Mouse (Mus musculus) liver, embryonic 14.5 days (tissue): ENCODE data around the gene Cbx4. TPM values are rescaled to one million over a fixed set of nuclear protein-coding genes. Genes with fewer than 3 reads are reported as not detected.

Experiments used
- ATAC-seq: fragments of 200-750 bp; cut with Nextera tagmentation; 2 replicates; pipeline ENCODE4 v1.8.0; 2017; ENCODE audit warnings: moderate number of reproducible peaks, mild to moderate bottlenecking, moderate library complexity; ENCODE audit not compliant: insufficient read depth
- DNase-seq, 3 experiments: peaks; one replicate each; pipeline ENCODE4 v3.0.0-alpha.2; 2012 to 2013; ENCODE audit warnings: low read depth in 3 of 3, low spot score in 3 of 3
- H3K27ac ChIP-seq: fragments of 300-500 bp; sonication (generic); 2 replicates; pipeline ENCODE4 v1.5.1; 2014; ENCODE audit warnings: moderate library complexity, mild to moderate bottlenecking, control low read depth, inconsistent platforms
- H3K27me3 ChIP-seq: fragments of 300-500 bp; sonication (generic); 2 replicates; pipeline ENCODE4 v1.6.1; 2014; ENCODE audit warnings: mild to moderate bottlenecking, low read length, moderate library complexity; ENCODE audit not compliant: control insufficient read depth, insufficient read depth
- H3K36me3 ChIP-seq: fragments of 300-500 bp; sonication (generic); replicated peaks from 2 replicates; pipeline ENCODE4 v1.6.1; 2014; ENCODE audit warnings: low read depth; ENCODE audit not compliant: control insufficient read depth, insufficient read depth
- H3K4me1 ChIP-seq, 2 experiments: fragments of 200-500 bp in 1 of 2; fragments of 300-500 bp in 1 of 2; sonication (generic) in 1 of 2; replicated peaks; 2 replicates each; pipeline ENCODE4 v1.6.1; 2012 to 2014; ENCODE audit warnings: antibody characterized with exemption in 1 of 2, inconsistent platforms in 1 of 2, low read length in 1 of 2; ENCODE audit not compliant: control insufficient read depth in 2 of 2, insufficient read depth in 2 of 2
- H3K4me2 ChIP-seq: fragments of 300-500 bp; sonication (generic); 2 replicates; pipeline ENCODE4 v1.6.1; 2014; ENCODE audit warnings: low read depth, mild to moderate bottlenecking, control low read depth, moderate library complexity
- H3K4me3 ChIP-seq, 2 experiments: fragments of 200-500 bp in 1 of 2; fragments of 300-500 bp in 1 of 2; sonication (generic) in 1 of 2; 2 replicates each; pipeline ENCODE4 v1.5.1; 2012 to 2014; ENCODE audit warnings: low read depth in 2 of 2, low read length in 2 of 2, mild to moderate bottlenecking in 2 of 2, control low read depth in 1 of 2, inconsistent platforms in 1 of 2, moderate library complexity in 1 of 2; ENCODE audit not compliant: insufficient read depth in 1 of 2
- H3K9ac ChIP-seq: fragments of 300-500 bp; sonication (generic); replicated peaks from 2 replicates; pipeline ENCODE4 v1.6.1; 2014; ENCODE audit warnings: mild to moderate bottlenecking, control low read depth, moderate library complexity
- H3K9me3 ChIP-seq: fragments of 300-500 bp; sonication (generic); 2 replicates; pipeline ENCODE4 v1.6.1; 2016; ENCODE audit warnings: low read length, mixed read lengths; ENCODE audit not compliant: control insufficient read depth
- CTCF ChIP-seq: IDR thresholded peaks from 2 replicates; pipeline ENCODE4 v1.5.1; 2016; ENCODE audit warnings: antibody characterized with exemption, low read depth, control low read depth
- EP300 ChIP-seq: IDR thresholded peaks from 2 replicates; pipeline ENCODE4 v1.6.1; 2016; ENCODE audit warnings: antibody characterized with exemption, low read depth
- WGBS: fragments of 180-500 bp; shearing (Covaris S2); extraction: QIAGEN DNeasy Blood & Tissue Kit; methylation state at CpG from one replicate; pipeline ENCODE4 v1.1.7; 2014; ENCODE audit not compliant: insufficient replicate concordance; 5-methylcytosine and 5-hydroxymethylcytosine counted together
- polyA plus RNA-seq, 2 experiments: library from polyadenylated mRNA; depleted of rRNA in 1 of 2; stranded (reverse) in 1 of 2; unstranded in 1 of 2; fragments of >200 nt; fragmentation: Nextera tagmentation in 1 of 2; extraction: Ambion mirVana in 1 of 2; gene quantifications; 2 replicates each; pipeline versions ENCODE4 v1.2.1 to v1.2.3; 2012 to 2014

Cbx4 gene
- polyA plus RNA-seq, 2 experiments, result 1.6 to 3.3 TPM

DNA sequence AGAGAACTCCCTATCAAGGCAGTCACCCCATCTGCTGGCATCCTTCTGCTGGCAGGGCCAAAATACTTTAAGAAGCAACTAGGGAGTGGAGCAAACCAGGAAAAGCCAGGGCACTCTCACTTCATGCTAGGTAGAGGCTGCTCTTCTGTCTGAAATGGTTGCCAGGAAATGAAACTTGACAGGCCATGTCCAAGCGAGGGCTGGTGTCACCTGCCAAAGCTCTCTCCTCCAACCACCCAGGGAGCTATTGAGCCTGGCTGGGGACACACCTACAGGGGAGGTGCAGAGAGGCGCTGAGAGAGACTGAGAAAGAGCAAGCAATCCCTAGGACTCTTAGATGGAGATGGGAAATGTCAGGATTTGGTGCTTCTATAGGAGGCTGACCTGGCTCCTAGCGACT, 26.8 kb downstream of the Cbx4 start:
- Histone ChIP-seq H3K9me3 (no peaks in the 10 kb centered on the region), H3K27me3 (peaks cover 64% of the 10 kb centered on the region), H3K36me3 (no peaks in the 10 kb centered on the region), H3K9ac (no peak overlapping the region), H3K27ac (no peak overlapping the region), H3K4me1 (no peaks in the 10 kb centered on the region; a peak in 1 of 4 replicates), H3K4me2 (no peak overlapping the region), H3K4me3 (no peak overlapping the region)
- ATAC-seq (no peak), DNase-seq (no peak)
- TF ChIP-seq CTCF (no peak), EP300 (no peak)
- WGBS, result 0% methylated on average over 3 of the region's 3 CpGs

DNA sequence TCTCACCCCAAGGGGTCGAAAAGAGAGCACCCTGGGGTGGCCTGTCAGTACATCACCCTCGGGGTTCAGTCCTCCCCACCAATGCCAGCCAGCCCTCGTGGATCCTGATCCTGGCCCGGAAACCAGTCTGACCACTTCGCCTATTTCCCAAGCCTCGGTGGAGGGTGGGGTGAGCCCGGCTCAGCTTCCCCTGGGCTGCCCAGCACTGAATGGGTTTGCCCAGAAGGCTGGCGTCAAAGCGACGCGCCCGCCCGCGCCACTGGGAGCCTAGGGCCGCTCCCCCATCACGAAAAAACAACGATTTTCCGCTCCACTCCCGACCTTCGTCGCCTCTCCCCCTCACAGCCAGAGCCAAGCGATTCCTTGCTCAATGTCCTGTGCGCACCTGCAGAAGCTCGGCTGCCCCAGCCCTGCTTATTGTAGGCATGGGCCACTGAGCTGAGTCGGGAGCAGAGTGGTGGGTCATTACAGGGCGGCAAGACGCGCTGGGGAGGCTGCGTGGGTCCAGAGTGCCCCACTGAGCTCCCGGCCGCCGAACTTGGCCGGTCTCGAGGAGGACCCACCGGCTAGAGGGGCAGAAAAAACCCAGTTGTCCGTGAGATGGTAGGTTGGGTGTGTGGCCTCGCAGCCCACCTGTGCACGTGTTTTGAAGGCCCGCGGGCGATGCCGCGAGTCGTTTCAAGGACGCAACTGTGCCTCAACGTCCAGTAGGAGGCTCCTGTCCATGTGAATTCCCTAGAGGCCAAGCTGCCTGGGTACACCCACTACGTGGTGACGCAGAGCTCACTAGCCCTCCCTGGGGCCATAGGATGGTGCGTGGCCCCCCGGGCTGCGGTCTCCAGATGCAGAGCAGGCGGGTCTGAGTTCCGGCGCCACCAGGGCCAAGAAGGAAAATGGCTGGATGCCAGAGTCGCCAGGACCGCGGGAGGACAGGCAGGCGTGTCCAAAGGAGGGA, 27.7 kb downstream of the Cbx4 start:
- H3K9ac ChIP-seq, result no peak overlapping the region
- H3K4me3 ChIP-seq, result no peak overlapping the region
- no peak for ATAC-seq

DNA sequence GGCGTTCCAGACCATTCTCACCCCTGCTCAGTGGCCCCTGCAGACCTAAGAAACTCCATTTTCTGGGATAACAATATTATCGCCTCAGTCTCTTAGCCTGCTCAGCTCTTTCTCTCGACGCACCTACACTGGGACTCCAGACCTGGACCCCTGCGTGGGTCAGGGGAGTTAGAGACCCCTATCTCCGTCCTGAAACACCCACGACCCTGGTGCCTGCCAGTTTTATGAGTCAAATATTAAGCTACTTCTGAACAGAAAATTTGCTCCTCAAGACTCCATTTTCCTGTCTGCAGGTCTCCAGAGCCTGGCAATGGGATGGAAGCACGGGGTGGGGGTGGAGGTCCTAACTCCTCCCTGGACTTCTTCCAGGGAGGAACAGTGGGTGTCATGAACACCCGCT, 28.7 kb downstream of the Cbx4 start:
- 2% methylated on average over 9 of the region's 9 CpGs for WGBS
- no peak for TF ChIP-seq CTCF
- no peak for TF ChIP-seq EP300
- H3K9ac ChIP-seq, result no peak overlapping the region
- H3K36me3 ChIP-seq, result no peaks in the 10 kb centered on the region
- ATAC-seq, result no peak
- H3K9me3 ChIP-seq, result no peaks in the 10 kb centered on the region
- H3K4me3 ChIP-seq, result peak overlapping the region in 1 of 2 experiments; percentile 55; a peak in 1 of 4 replicates
- peaks cover 83% of the 10 kb centered on the region for H3K27me3 ChIP-seq
- DNase-seq, result no peak
- peak overlapping the region; percentile 70 for H3K4me2 ChIP-seq
- no peak overlapping the region for H3K27ac ChIP-seq
- no peaks in the 10 kb centered on the region; a peak in 1 of 4 replicates for H3K4me1 ChIP-seq

More for the DNA sequence above, 27.7 kb downstream of the Cbx4 start:
- Histone ChIP-seq H3K4me2 (no peak overlapping the region), H3K27me3 (peaks cover 73% of the 10 kb centered on the region), H3K36me3 (no peaks in the 10 kb centered on the region), H3K4me1 (no peaks in the 10 kb centered on the region; a peak in 1 of 4 replicates), H3K9me3 (no peaks in the 10 kb centered on the region), H3K27ac (no peak overlapping the region)
- DNase-seq, result no peak
- TF ChIP-seq CTCF, result peak; percentile 38
- no peak for TF ChIP-seq EP300
- 2% methylated on average over 58 of the region's 58 CpGs for WGBS

DNA sequence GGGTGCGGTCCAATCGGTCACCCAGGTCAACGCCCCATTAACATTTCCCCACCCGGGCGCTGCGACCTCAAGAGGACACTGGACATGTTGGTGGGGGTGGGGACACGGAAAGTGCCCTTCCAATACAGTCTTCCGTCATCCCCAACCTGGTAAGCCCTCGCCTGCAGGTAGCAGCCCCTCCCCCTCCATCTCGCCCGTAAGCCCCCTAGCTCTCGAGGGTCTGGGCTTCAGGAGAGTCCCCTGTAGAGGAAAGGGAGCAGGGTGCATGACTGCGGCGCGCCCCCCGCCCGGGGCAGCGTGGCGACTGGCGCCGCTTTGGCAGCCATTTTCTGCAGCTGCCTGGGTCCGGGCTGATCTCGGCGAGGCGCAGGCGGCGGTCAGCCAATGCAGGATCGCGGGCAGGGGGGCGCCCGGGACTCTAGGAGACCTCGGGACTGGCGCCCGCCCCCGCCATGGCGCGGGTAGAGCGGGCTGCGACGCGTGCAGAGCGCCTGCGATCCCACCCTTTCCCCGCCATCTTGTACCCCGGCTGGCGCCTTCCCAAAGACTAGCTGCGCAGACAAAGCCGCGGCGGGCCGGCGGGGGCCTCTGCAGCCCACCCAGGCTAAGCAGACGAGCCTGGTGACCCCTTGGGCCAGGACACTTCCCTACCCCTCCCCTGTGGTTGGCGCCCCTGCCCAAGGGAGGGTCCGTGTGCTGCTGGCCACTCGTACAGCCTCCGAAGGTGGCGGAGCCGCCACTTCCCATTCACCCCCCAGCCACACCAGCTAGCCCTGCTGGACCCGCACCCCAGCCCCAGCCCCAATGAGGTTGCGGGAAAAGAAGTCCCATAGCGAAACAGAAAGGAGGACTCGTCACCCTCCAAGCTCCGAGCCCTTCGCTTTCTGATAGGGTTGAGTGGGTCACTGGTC, 29.5 kb downstream of the Cbx4 start:
- H3K4me2 ChIP-seq, result peak overlapping the region; percentile 70
- H3K36me3 ChIP-seq, result no peaks in the 10 kb centered on the region
- ATAC-seq (no peak), DNase-seq (no peak)
- H3K27ac ChIP-seq, result no peak overlapping the region
- H3K9ac ChIP-seq, result peak overlapping the region; percentile 55
- WGBS, result under 1% methylated on average over 65 of the region's 65 CpGs
- peaks cover 91% of the 10 kb centered on the region for H3K27me3 ChIP-seq
- no peaks in the 10 kb centered on the region; a peak in 1 of 4 replicates for H3K4me1 ChIP-seq
- no peaks in the 10 kb centered on the region for H3K9me3 ChIP-seq
- peak overlapping the region; percentile 55 to 57 for H3K4me3 ChIP-seq
- TF ChIP-seq CTCF (no peak), EP300 (no peak)
